Mouse (Mus musculus): ENCODE measurements around the gene Tecpr2. TPM values are rescaled to one million over a fixed set of nuclear protein-coding genes. Genes with fewer than 3 reads are reported as not detected.
A peak's percentile ranks its signal among the peaks of the same experiment; 100 is the strongest.
"Not testable (repeated sequence)": the region's sequence is repeated elsewhere in the genome, so short reads cannot be mapped to it uniquely, and the experiment has no call there.

Tecpr2 gene
- 10 to 100 TPM; 45.8 to 51.8 (median 49.3) TPM for total RNA-seq (2022)

DNA sequence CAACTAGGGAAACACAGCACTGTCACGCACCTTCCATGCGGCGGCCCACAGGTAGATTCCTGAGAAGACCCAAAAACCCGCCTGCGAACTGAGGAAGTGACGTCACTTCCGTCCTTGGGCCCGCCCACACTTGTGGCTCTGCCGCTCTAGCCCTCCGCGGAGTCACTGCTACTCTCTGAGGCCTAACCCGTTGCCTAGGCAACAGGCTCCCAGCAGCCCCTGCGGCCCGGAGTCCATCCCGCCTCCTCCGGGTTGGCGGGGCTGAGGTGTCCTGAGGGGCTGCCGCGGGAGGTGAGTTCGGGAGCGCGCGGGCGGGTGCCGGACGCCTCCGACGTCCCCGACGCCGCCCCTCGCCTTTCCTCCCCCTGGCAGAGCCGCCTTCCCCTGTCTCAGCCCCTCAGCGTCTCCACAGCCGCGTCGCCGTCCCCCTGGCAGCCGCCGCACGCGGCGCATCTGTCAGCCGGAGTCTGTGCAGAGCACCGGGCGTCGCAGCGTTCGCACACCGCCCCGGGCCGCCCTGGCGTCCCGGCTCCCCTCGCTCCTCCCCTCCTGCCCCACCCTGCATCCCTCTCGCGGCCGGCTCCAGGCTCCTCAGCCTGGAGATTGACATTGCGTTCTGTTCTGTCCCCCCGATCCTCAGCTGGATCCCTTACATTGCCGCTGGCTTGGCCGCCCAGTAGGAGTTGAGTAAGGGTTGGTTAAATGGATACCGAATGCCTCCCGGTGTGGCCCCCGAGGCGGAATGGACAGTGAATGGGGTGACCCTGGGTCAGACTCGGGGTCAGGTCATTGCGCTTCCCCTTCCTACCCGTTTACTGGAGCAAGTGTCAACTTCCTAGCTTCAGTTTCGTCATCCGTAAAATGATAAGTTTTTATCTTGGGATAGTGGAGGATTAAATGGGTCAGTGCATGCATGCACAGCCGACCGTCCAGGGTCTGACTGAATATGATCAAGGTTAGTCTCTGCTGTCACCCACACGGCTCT, at the start of gene Tecpr2, which contains the start of gene Cinp:
Gene Tecpr2, plus strand, starts transcription at position 229 of the 985 bp plus-strand sequence.
Gene Cinp, minus strand, starts transcription at position 110 of the 985 bp plus-strand sequence.
- DNase-seq (ENCODE audit: low spot score in 2 of 2), result peak; percentile 90 to 99

DNA sequence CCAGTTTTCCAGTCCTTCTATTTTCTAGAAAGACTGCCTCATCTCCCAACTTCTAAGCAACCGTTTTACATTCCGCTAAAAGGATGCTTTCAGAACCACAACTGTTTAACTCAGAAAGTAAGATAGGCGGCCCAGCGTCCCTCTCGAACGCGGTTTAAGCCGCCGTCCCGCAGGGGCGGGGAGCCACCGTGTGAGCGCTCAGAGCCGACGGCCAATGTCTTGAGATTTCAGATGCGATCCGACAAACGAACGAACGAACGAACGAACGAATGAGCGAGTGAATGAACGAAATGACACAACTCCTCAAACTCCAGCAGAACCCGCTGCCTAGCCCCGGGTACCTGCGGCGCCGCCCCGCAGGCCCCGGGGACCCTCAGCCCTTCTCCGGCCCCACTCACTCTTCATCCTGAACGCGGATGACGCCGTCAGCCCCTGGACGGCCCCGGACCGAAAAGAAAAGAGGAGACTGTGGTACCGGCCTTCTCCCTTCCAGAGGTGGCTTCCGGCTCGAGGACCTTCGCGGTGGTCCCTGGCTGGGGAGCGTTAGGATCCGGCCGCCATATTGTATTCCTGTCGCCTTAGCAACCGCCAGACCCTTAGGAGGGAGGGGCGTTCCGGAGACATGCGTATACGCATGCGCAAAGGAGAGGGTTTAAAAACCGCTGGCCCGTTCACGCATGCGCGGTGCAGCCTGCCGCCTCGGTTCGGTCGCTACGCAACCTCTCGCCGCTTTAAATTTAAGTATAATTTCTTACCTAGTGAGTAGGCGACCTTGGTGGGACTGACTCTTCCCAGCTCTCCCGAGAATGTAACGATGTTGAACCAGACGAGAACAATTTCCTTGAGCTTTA, 48.5 kb upstream of the Tecpr2 start, which contains the start of gene Mok:
Gene Mok, minus strand, starts transcription at position 592 of the 851 bp plus-strand sequence.
- DNase-seq (ENCODE audit: low spot score in 2 of 2), result peak; percentile 91 to 97

DNA sequence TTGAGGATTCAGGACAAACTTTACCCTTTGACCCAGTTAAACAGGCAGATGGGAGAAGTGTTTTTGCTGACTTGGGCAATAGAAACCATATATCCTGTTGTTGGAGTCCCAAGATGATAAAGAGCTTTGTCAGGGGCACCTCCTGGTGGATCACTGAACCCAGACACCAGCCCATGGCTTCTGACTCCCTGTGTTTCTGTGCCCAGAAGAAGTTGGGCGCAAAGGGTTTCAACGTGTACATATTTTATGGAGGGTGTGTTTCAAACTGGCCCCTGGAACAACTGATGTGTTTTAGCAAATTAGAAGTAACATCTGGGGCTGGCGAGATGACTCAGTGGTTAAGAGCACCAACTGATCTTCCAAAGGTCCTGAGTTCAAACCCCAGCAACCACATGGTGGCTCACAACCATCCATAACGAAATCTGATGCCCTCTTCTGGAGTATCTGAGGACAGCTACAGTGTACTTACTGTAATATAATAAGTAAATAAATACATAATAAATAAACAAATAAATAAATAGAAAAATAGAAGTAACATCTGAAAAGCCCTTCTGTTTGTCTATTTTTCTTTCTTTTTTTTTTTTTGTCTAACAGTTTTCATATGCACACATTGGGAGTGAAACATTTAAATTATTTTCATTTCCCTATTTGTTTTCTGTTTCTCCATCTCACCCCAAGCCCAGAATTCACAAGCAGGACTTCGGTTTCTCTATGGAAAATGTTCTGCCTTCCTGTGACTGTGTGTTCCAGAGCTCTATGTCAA, 47.2 kb upstream of the Tecpr2 start:
- no peak for DNase-seq (ENCODE audit: low spot score in 2 of 2)

DNA sequence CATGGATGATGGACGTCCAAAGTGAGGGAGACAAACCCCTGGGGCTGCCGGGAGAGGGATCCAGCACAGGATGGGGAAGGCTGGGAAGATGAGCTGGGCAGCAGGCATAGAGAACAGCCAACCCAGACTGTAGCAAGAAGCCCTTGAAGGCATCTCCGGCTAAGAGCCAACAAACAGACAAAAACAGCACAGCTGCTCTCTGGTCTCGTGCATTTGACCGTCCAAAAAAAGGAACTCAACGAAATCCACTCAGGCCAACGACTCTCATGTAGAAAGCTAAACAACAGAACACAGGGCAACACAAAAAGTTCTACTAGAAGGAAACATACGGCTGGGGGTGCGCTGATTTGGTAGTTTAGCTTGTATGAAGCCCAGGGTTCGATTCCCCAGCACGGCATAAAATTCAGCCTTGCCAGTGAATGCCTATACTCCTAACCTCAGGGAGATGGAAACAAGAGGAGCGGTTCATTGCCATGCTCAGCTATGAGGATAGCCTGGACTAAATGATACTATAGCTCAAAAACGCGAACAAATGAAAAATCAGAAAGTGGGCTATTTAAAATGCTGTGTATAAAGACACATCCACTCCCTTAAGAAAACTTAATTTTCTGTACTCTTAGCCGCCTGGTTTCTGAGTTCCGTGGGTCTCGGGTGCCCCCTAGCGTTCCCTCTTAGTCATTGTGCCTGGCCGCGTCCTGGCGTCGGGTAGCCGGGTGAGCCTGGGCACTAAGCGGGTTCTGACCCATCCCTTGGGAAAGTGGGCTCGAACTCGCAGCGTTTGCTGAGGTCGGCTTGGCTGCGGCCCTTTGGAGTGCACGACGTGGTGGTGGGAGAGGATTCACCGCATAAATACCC, 45.6 kb upstream of the Tecpr2 start:
- peak in 1 of 2 experiments; percentile 70 for DNase-seq (ENCODE audit: low spot score in 2 of 2)

DNA sequence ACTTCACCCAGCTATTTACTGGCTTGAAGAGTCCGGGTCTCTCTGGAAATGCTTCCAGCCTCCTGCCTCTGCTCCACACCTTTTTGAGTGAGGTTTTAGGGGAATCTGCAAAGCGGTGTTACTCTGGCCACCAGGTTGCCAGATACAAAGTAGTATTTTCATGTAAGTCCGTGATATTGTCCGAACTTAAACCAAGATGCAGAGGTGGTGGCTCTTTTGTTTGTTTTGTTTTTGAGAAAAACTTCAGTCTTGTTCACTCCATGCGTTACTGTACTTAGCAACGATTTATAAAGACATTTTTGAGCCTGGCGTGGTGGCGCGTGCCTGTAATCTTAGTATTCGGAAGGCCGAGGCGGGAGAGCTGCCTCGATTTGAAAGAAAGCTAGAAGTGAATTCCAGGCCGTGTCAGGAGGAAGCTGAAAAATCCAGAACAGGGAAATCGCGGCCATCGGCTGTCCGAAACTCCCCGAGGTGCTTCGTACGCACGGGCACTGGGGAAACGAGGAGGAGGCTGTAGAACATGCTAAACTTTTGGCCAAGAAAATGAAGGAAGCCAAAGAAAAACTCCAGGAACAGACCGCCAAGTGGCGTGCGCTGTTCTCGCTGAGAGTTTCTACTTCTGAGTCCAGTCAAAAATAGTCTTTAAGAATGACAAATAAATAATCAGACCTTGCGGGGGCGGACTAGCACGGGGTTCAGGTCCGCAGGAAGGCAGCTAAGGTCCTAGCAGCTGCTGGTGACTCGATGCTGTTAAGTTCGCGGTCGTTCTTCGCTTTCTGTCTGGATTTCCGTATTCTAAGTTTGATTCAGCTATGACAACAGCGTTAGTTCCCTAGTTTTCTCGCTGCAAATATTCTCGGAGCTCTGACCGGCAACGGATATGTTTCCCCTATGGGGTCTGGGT, 44.6 kb upstream of the Tecpr2 start:
- DNase-seq (ENCODE audit: low spot score in 2 of 2), result no peak

DNA sequence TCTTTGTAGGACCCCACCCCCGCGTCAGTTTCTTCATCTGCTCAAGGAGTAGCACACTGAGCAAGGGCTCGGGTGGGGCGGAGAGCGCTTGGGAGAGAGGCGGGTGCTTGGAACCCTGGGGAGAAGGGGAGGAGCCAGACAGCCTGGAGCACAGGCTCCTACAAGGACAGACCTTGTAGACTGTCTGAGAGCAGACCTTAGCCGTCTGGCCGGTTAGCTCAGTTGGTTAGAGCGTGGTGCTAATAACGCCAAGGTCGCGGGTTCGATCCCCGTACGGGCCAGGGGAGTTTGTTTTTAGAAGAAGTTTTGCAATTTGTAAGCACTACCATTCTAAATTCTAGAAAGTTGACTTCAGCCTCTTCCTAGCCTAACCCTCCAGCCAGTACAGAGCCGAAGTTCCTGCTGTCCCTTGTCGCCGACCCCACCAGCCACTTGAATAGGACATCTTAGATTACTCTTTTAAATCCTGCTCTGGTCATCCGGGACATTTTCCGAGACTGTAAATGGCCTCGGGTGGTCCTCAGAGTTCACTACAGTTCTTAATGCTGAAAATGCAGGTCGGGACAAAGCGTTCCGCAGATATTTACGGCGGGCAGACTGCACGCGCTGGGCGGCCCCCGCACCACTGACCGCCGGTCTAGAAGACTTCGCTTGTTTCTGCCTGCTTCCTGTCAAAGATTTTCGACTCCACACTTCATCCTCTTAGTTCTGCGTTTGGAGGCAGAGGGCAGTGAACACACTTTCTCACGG, 43.8 kb upstream of the Tecpr2 start:
- peak; percentile 73 to 74 for DNase-seq (ENCODE audit: low spot score in 2 of 2)

DNA sequence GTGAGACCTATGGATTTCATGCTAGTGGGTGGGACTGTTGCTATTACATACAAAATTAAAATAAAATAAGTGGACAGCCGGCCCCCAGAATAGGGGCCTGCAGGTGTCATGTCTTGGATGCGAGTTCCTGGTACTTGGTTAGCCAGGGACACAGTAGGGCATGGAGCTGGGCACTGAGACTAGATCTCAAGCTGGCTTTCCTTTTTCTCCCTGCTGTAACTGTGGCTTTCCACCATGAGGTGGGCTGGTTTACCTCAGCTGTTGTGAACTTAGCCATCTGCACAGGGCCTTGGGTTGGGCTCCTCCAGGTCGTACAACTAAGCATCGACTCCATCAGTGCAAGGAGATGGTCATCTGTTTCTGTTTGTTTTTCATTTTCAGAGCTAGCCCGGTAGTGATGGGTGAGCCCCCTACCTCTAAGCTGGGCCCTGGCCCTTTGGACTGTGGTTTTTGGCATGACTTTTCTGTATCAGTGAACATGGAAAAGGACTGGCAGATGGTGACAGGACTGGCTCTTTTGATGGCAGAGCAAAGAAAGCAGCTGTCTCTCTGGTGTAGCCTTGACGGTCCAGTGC, 42.8 kb upstream of the Tecpr2 start:
- no peak for DNase-seq (ENCODE audit: low spot score in 2 of 2)

DNA sequence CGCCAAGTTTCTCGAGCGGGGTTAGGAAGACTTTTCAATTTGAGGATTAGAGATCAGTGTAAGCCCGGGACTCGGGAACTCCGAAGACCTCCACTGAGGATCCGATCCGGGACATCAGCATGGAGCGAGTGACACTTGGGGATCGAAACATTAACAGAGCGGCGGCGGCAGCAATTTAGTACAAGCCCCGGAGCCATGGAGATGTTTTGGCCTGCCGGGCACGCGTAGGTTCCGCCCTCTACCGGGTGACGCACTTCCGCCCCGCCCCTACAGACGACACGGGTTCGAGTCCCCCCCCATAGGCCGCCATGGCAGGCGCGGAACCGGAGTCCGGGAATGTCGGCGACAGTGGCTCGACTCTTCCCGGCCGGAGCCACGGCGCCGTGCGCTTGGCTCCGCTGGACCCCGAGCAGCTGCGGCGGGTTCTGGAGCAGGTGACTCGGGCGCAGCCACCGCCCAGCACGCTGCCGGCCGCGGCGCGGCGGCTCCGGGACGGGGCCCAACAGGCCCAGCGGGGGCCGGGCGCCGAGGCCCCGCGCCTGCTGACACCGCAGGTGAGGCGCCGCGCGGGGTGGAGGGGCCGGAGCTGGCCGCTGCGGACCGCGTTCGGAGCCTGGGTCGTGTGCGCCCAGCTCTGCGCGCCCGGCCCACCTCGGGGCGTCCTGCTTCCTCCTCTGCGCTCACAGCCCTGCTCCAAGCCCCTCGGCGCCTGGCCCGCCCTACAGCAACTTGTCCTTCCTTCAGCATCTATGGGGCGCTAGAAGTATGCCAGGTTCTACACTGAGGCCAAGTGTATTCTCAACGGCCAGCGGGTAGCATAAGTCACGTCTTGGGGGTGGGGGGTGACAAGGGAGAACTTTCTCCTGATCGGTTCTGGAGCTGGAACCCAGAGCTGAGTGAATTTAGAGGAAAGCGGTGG, 38.8 kb upstream of the Tecpr2 start, which contains the start of gene Zfp839:
Gene Zfp839, plus strand, starts transcription at position 244 of the 919 bp plus-strand sequence.
- peak; percentile 78 to 87 for DNase-seq (ENCODE audit: low spot score in 2 of 2)

DNA sequence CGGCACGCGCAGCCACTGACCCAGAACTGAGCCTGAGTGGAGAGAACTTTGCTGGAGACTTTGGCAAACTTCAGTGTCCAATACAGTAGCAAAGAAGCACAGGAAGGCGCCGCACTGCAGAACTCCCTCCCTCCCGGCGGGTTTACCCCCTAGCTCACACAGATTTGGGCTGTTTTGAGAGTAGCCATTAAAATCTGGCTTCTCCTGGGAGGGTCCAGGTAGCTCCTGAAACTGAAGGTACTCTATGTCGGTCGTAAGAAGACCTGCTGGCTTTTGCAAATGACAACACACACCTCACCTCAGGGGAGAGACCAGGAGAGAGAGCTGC, 38.2 kb upstream of the Tecpr2 start:
- DNase-seq (ENCODE audit: low spot score in 2 of 2), result no peak

DNA sequence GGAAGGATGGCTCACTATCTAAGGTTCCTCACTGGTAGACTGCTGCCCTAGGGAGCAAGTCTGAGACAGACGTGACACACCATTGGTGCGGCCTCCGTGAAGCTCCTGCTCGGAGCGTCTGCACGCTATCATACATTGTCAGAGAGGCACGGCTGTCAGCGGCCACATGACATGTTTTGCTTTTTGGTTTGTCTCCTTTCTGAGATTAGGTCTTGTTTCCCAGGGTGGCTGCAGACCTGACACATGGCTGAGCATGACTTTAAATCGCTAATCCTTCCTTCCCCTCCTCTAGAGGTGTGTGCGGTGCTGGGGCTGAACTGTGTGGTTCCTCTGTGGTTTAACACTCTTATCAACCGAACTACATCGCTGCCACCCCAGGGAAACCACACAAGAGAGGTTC, 37.6 kb upstream of the Tecpr2 start:
- no peak for DNase-seq (ENCODE audit: low spot score in 2 of 2)

DNA sequence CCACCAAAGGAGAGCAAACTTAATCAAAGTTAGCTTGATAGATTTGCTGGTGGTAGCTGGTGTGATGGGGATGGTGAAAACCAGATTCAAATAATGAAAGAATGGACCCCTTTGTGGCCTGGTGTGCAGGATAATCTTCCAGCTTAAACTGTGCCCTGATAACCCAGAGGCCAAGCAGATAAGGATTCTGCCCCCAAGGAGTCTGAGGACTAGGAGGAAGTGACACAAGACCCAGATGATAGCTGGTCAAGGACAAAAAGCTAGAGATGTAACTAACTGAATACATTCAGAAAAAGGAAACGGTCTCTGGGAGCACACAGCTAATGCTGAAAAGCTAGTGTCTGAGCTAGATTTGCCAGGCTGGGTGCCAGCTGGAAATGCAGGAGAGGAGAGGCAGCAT, 37.1 kb upstream of the Tecpr2 start:
- DNase-seq (ENCODE audit: low spot score in 2 of 2), result no peak

DNA sequence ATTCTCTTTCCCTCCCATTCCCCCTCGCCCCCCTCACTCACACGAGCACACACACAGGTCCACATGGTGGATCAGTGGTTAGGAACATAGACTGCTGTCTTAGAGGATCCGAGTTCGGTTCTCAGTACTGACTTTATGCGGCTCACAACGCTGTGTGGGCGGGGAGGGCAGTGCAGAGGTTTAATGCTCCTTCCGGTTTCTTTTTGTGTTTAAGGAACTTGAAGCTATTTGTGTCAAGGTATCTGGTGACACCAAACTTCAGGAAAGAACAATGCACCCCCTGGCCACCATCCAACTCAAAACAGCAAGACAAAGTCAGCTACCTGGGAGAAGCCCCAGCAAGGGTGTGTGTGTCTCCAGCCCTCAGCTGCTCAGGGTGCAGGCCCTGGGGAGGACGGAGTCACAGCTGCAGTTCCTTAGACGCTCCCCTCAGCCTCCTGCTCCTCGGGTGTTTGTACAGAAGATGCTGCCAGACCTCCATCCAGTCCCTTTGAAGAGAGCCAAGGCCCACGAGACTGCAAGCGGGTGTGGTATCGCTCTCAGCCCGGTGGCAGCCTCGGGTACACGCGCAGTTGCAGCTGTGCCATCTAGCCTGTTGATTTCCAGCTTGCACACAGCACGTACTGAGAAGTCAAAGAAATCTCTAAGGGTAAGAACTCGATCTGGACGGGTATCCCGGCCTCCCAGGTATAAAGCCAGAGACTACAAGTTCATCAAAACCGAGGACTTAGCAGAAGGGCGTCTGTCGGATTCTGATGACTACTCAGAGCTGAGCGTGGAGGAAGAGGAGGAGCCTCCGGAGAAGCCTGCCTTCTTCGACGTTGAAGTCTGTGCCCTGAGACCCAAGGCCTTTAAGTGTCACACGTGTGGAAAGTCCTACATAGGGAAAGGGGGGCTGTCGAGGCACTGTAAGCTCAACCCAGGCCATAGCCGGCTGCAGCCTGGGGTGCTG, 34.0 kb upstream of the Tecpr2 start:
- no peak for DNase-seq (ENCODE audit: low spot score in 2 of 2)

DNA sequence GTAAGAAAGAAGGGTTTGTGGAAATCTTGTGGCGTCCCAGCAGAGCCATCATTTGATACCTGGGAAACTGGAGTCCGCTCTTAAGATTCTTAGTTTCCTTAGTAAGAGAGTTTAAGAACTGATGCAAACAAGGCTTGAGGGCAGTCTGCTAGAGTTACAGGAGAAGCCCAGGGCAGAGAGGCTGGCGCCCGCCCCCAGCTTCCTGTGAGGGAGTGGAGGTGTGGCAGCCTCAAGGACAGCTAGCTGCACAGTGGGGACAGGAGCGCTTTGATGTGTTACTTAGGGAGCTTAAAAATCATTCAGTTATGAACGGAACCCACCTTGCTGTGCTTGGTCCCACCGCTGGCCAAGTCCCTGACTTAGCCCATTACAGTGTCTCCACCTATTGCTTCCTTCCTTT, 31.9 kb upstream of the Tecpr2 start:
- DNase-seq (ENCODE audit: low spot score in 2 of 2), result no peak

DNA sequence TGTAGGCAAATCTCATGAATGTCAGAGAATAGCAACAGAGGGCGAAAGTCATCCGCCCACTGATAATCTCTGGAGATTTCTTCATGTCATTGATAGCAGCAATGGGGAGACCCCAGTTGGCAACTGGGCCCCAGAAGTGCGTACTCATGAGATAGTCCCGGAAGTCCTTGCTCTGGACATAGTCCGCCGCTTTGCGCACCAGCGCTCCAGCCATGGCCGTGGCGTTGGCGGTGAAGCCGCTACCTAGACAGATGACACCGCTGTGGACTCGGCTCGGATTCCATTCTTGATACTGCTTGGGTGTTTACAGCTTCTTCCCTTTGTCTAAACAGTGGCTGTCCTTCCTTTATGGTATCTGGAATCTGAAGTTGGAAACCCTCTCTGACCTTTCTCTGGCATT, 30.4 kb upstream of the Tecpr2 start:
- not testable (repeated sequence) for DNase-seq (ENCODE audit: low spot score in 2 of 2)

DNA sequence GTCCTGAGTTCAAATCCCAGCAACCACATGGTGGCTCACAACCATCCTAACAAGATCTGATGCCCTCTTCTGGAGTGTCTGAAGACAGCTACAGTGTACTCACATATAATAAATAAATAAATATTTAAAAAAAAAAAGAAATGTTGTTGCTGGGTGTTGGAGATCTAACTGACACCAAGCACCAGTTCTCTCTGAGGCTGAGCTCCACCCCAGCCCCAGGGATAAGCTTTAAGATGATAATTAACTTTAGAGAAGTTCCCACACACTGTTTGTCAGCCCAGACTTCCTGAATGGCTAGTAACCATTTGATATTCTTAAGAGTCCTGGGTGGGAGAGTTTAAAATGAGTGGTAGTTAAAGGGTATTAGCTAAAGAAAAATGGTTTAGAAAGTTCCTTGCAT, 28.8 kb upstream of the Tecpr2 start:
- no peak for DNase-seq (ENCODE audit: low spot score in 2 of 2)

DNA sequence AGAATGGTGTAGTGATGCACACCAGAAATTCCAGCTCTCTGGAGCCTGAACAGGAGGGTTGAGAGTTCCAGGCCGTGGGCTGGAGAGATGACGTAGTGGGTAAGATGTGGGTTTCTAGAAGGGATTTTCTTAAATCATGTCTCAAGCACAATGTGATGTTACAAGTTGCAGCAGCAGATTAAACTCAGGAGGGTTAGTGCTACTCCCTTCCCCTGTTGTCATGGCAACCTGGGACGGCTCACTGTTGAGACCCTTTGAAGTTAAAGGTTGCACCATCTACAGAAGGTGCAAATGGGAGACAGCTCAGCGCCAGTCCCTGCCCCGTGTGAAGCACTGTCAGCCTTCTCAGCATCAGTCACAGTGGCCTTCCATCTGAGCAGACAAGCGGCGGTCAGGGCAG, 27.8 kb upstream of the Tecpr2 start:
- DNase-seq (ENCODE audit: low spot score in 2 of 2), result no peak
